Mouse (Mus musculus) forebrain, embryonic 11.5 days (tissue): Measurements from ENCODE around the gene Syap1. TPM values are rescaled to one million over a fixed set of nuclear protein-coding genes. Genes with fewer than 3 reads are reported as not detected.

Experiments used
- microRNA counts: library from miRNA; unstranded; fragments of <30 nt; microRNA quantifications from one replicate; lab custom pipeline; 2015
- microRNA-seq: library from miRNA; unstranded; fragments of <30 nt; microRNA quantifications from one replicate; pipeline ENCODE4, GENCODE M21; 2016; ENCODE audit not compliant: insufficient number of aligned reads
- polyA plus RNA-seq: library from polyadenylated mRNA; unstranded; fragments of >200 nt; fragmentation: Nextera tagmentation; extraction: Ambion mirVana; gene quantifications from 2 replicates; pipeline ENCODE4 v1.2.1, GENCODE M21; 2014

Syap1 gene
- polyA plus RNA-seq, 1 experiment from 2014 or later: 31.8 TPM

MicroRNAs encoded within 50 kb of the gene (microRNA counts, 519-probe panel; counts per million panel counts)
- 31.2 counts per million for microRNA mmu-miR-3473 (lab: Ali Mortazavi, UCI)

Small RNA genes lying within 50 kb of the gene (microRNA-seq; reads per million reads assigned to microRNA genes)
- not detected for gene Mir3473a

Other genes with a start within 250 kb of the Syap1 start
- gene Reps2, start 244.8 kb downstream of the Syap1 start, polyA plus RNA-seq: 1.1 and 1.2 TPM in 2 replicates
- 366 and 367 TPM in 2 replicates for gene Rbbp7, start 128.0 kb downstream of the Syap1 start, polyA plus RNA-seq
- 18.7 and 20.9 TPM in 2 replicates for gene Txlng, start 59.0 kb downstream of the Syap1 start, polyA plus RNA-seq
- 81.0 and 85.1 TPM in 2 replicates for gene Ctps2, start 12.8 kb upstream of the Syap1 start, polyA plus RNA-seq
- not detected in 2 replicates for gene S100g, start 76.2 kb upstream of the Syap1 start, polyA plus RNA-seq